Mouse (Mus musculus) intestine, embryonic 16.5 days (tissue): Measurements from ENCODE around the gene Stard10. TPM values are rescaled to one million over a fixed set of nuclear protein-coding genes. Genes with fewer than 3 reads are reported as not detected.

Source experiments
- ATAC-seq: fragments of 200-750 bp; cut with Nextera tagmentation; 2 replicates; pipeline ENCODE4 v1.8.0; 2017; ENCODE audit warnings: moderate TSS enrichment, moderate library complexity
- H3K27ac ChIP-seq: fragments of 300-500 bp; sonication (generic); 2 replicates; pipeline ENCODE4 v1.5.1; 2014; ENCODE audit warnings: mild to moderate bottlenecking, low read length
- H3K27me3 ChIP-seq: fragments of 300-500 bp; sonication (generic); replicated peaks from 2 replicates; pipeline ENCODE4 v1.6.1; 2014; ENCODE audit warnings: low read length, control low read depth, mixed read lengths; ENCODE audit not compliant: control insufficient read depth, insufficient read depth
- H3K36me3 ChIP-seq: fragments of 300-500 bp; sonication (generic); 2 replicates; pipeline ENCODE4 v1.6.1; 2014; ENCODE audit warnings: low read length, control low read depth; ENCODE audit not compliant: control insufficient read depth, insufficient read depth
- H3K4me1 ChIP-seq: fragments of 300-500 bp; sonication (generic); 2 replicates; pipeline ENCODE4 v1.6.1; 2014; ENCODE audit warnings: low read length, control low read depth, mixed read lengths; ENCODE audit not compliant: control insufficient read depth, insufficient read depth
- H3K4me2 ChIP-seq: fragments of 300-500 bp; sonication (generic); 2 replicates; pipeline ENCODE4 v1.6.1; 2014; ENCODE audit warnings: low read depth, low read length, control low read depth
- H3K4me3 ChIP-seq: fragments of 300-500 bp; sonication (generic); 2 replicates; pipeline ENCODE4 v1.5.1; 2014; ENCODE audit warnings: mild to moderate bottlenecking, low read length
- H3K9ac ChIP-seq: fragments of 300-500 bp; sonication (generic); 2 replicates; pipeline ENCODE4 v1.6.1; 2014; ENCODE audit warnings: low read depth, low read length
- H3K9me3 ChIP-seq: fragments of 300-500 bp; sonication (generic); 2 replicates; pipeline ENCODE4 v1.6.1; 2016; ENCODE audit warnings: low read length, control low read depth; ENCODE audit not compliant: control insufficient read depth
- WGBS: fragments of 180-500 bp; shearing (Covaris S2); extraction: QIAGEN DNeasy Blood & Tissue Kit; methylation state at CpG from one replicate; pipeline ENCODE4 v1.1.7; 2014; 5-methylcytosine and 5-hydroxymethylcytosine counted together
- polyA plus RNA-seq: library from polyadenylated mRNA; unstranded; fragments of >200 nt; fragmentation: Nextera tagmentation; extraction: Ambion mirVana; gene quantifications from 2 replicates; pipeline ENCODE4 v1.2.1, GENCODE M21; 2015

Stard10 gene
- polyA plus RNA-seq, 1 experiment from 2014 or later: 106 TPM

GRCm38 (mm10) chr7:101324142-101324962 lies 7.5 kb downstream of the Stard10 start:
- Histone ChIP-seq H3K4me1 (peaks cover 33% of the 10 kb centered on the region), H3K9me3 (no peaks in the 10 kb centered on the region), H3K27ac (peak overlapping the region; percentile 44), H3K27me3 (no peaks in the 10 kb centered on the region), H3K4me3 (peak overlapping the region; percentile 81; the same call in 1 of the 2 replicates), H3K4me2 (peak overlapping the region; percentile 87; the same call in 1 of the 2 replicates), H3K36me3 (no peaks in the 10 kb centered on the region), H3K9ac (0 out of 2 replicates have a peak overlapping the region, but pooled peaks have one; percentile 15)
- ATAC-seq: no peak
- 48% methylated on average over 6 of the region's 6 CpGs for WGBS

- H3K36me3 ChIP-seq: no peaks in the 10 kb centered on the region
- H3K27ac ChIP-seq: no peak overlapping the region
- no peak overlapping the region for H3K9ac ChIP-seq
- H3K4me1 ChIP-seq: peaks cover 27% of the 10 kb centered on the region
- no peaks in the 10 kb centered on the region for H3K27me3 ChIP-seq
- no peak for ATAC-seq
- no peaks in the 10 kb centered on the region for H3K9me3 ChIP-seq
- WGBS: 81% methylated on average over 5 of the region's 5 CpGs
- 0 out of 2 replicates have a peak overlapping the region, but pooled peaks have one; percentile 2 for H3K4me2 ChIP-seq
- no peak overlapping the region for H3K4me3 ChIP-seq
Observed at GRCm38 (mm10) chr7:101326006-101326405, 9.1 kb downstream of the Stard10 start.

DNA sequence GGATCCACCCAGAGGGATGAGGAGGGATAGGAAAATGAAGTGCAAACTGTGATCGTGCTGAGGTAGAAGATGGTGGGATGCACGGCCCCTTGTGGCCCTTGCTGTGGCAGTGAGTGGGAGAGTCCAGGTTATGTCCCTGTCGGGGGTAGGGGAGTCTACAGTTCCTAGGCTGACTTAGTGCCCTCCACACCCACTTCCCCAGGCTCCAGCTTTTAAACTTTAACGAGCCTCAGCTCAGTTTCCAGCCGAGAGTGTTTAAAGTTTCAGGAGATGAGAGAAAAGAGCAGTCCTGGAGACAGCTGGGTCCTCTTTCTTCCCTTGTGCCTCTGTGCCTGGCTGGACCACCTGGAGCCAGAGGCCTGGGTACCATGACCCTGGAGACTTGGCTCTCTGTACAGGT lies 10.4 kb downstream of the Stard10 start:
- Histone ChIP-seq H3K4me1 (peaks cover 27% of the 10 kb centered on the region), H3K27ac (no peak overlapping the region), H3K4me3 (no peak overlapping the region), H3K36me3 (no peaks in the 10 kb centered on the region), H3K9ac (no peak overlapping the region), H3K9me3 (no peaks in the 10 kb centered on the region), H3K27me3 (no peaks in the 10 kb centered on the region), H3K4me2 (no peak overlapping the region)
- 55% methylated on average over 5 of the region's 5 CpGs for WGBS
- ATAC-seq: no peak

GRCm38 (mm10) chr7:101327786-101328185 lies 10.9 kb downstream of the Stard10 start:
- H3K4me1 ChIP-seq: peaks cover 27% of the 10 kb centered on the region
- no peak overlapping the region for H3K9ac ChIP-seq
- H3K9me3 ChIP-seq: no peaks in the 10 kb centered on the region
- H3K27me3 ChIP-seq: no peaks in the 10 kb centered on the region
- H3K36me3 ChIP-seq: no peaks in the 10 kb centered on the region
- H3K4me3 ChIP-seq: no peak overlapping the region
- no peak for ATAC-seq
- WGBS: 93% methylated on average over 2 of the region's 2 CpGs
- H3K27ac ChIP-seq: no peak overlapping the region
- H3K4me2 ChIP-seq: no peak overlapping the region

GRCm38 (mm10) chr7:101328621-101329158 lies 11.8 kb downstream of the Stard10 start:
- Histone ChIP-seq H3K27ac (peak overlapping the region; percentile 14; the same call in 1 of the 2 replicates), H3K9me3 (no peaks in the 10 kb centered on the region), H3K9ac (peak overlapping the region; percentile 6; the same call in 1 of the 2 replicates), H3K4me2 (no peak overlapping the region), H3K4me1 (peaks cover 27% of the 10 kb centered on the region), H3K27me3 (no peaks in the 10 kb centered on the region), H3K36me3 (no peaks in the 10 kb centered on the region), H3K4me3 (no peak overlapping the region)
- no peak for ATAC-seq
- 61% methylated on average over 4 of the region's 4 CpGs for WGBS

DNA sequence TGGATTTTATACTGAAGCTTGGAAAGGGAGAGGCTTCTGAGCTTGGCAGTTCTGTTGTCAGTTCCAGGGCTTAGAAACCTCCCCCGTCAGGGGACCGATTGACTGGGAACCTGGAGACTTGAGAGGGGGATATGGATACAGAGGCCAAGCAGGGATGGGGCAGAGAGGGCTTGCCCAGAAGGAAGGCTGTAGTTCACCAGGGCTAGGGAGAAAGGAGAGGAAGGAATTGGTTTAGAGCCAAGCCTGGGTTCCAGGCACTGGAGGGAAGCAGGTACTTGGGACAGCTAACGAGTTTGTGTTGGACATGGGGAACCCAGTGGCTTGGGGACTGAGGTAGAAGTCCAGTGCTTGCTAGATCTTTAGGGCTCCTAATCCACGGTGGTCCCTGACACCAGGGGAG lies 12.7 kb downstream of the Stard10 start:
- Histone ChIP-seq H3K9ac (no peak overlapping the region), H3K27me3 (no peaks in the 10 kb centered on the region), H3K4me1 (peaks cover 20% of the 10 kb centered on the region), H3K4me3 (no peak overlapping the region), H3K4me2 (no peak overlapping the region), H3K9me3 (no peaks in the 10 kb centered on the region), H3K27ac (peak overlapping the region; percentile 14; the same call in 1 of the 2 replicates), H3K36me3 (no peaks in the 10 kb centered on the region)
- no peak for ATAC-seq
- WGBS: 74% methylated on average over 4 of the region's 4 CpGs

GRCm38 (mm10) chr7:101330074-101330840 lies 13.4 kb downstream of the Stard10 start:
- ATAC-seq: peak; percentile 49
- Histone ChIP-seq H3K27me3 (no peaks in the 10 kb centered on the region), H3K36me3 (no peaks in the 10 kb centered on the region), H3K9ac (no peak overlapping the region), H3K4me1 (peaks cover 19% of the 10 kb centered on the region), H3K4me2 (no peak overlapping the region), H3K9me3 (no peaks in the 10 kb centered on the region), H3K27ac (no peak overlapping the region), H3K4me3 (no peak overlapping the region)
- 61% methylated on average over 10 of the region's 10 CpGs for WGBS

DNA sequence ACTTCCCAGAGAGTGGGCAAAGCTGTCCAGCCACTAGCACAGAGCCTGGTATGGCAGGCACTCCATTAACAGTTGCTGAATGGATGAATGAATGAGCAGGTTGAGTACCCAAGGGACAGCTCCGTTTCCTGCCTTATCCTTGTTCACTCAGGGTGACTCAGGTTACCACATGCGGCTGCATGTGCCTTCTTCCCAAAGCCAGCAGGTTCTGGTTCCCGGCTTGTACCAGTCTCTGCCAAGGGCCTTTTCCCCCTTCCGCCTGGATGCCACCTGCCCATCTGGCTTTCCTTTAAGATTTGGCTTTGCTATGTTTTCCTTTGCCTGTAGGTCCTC lies 13.9 kb downstream of the Stard10 start:
- no peak for ATAC-seq
- no peak overlapping the region for H3K27ac ChIP-seq
- H3K4me2 ChIP-seq: no peak overlapping the region
- peaks cover 23% of the 10 kb centered on the region for H3K4me1 ChIP-seq
- H3K9me3 ChIP-seq: no peaks in the 10 kb centered on the region
- H3K4me3 ChIP-seq: no peak overlapping the region
- H3K36me3 ChIP-seq: no peaks in the 10 kb centered on the region
- H3K27me3 ChIP-seq: no peaks in the 10 kb centered on the region
- WGBS: 80% methylated on average over 4 of the region's 4 CpGs
- no peak overlapping the region for H3K9ac ChIP-seq

DNA sequence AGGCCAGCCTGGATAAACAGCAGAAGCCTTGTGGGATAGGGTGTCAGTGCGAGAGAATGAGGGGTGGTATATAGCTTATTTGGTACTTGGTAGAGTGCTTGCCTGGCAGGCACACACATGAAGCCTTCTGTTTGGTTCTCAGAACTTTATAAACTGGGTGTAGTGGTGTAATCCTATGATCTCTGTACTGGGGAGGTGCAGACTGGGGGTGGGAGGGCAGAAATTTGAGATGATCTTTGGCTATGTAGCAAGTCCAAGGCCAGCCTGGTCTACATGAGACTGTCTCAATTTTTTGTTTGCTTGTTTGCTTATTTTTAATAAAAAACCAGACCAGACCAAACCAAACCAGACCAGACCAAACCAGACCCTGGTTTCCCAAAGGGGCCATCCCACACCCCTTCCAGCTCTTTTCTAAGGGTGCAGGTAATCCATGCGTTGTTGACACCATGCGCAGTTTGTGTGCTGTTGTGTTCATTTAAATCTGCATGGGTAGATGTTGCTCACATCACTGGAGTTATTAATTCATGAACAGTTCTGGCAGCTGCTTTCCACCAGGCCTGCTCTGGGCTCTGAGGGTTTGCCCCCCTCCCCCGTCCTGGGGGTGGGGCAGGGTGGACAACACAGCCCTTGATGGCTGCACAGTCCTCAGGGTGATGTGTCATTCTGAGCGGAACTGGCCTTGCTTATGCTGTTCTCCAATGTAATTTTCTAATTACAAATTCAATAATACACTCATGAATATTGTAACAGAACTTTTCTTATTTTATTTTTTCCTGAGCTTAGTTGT lies 15.4 kb downstream of the Stard10 start:
- Histone ChIP-seq H3K9ac (no peak overlapping the region), H3K27ac (no peak overlapping the region), H3K4me3 (no peak overlapping the region), H3K27me3 (no peaks in the 10 kb centered on the region), H3K36me3 (no peaks in the 10 kb centered on the region), H3K4me2 (no peak overlapping the region), H3K4me1 (peaks cover 20% of the 10 kb centered on the region), H3K9me3 (no peaks in the 10 kb centered on the region)
- ATAC-seq: no peak
- 73% methylated on average over 5 of the region's 5 CpGs for WGBS
